Mouse (Mus musculus): ENCODE measurements at regions not wholly inside any gene's neighbourhood (a gene's known extent, or its start where the extent isn't known, plus 50 kb on each side); places are given as distances from the start of the nearest gene placed in this dataset.

DNA sequence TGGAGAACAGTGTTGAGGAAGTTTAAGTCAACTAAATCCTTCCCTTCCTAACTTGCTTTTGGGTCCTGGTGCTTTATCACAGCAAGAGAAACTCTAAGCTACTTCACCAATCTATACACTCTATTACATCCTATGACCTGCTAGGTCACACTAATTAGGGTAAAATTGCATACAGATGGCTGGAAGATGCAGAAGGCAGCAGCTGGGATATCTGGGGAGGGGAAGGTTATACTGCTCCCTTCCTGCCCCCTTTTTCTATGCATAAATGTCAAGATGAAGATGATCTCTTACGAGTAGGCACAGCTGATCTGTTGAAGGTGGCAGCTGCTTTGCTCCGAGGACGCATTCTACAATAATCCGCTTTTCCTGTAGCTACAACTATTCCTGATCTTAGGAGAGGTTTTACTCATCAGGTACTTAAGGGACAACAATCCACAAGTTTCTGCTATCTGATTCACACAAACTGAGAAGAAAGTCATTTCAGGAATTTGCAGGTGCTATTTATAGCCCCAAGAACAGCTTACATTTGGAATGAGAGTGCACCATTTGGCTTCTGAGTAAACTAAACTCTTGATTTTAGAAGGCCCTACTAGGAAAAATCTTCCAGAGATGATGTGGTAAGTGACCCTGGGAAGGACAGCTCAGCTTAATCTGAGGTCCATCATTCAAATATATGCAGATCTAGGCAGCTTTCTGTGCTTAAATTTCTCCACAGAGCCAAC is 146.3 kb upstream of the Krr1 start:
- no peak for DNase-seq (ENCODE audit: low read depth, low spot score)

DNA sequence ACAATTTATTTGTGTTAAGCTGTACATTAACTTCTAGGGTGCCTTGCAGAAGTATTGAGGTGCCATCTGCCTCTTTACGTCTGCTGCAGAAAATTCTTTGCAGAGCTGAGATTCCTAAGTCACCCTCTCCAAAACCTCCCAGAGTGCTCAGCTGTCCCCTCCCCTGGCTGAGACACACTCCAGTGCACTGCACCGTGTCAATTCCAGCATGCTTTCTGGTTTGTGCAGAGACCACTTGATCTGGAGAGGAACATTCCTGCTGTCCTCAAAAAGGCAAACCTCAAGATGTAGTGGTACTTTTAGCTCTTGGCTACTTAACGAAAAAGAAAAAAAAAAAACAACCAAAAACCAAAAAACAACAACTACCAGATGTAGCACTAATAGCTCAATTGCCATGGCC is 145.2 kb upstream of the Krr1 start:
- no peak for DNase-seq (ENCODE audit: low read depth, low spot score)

DNA sequence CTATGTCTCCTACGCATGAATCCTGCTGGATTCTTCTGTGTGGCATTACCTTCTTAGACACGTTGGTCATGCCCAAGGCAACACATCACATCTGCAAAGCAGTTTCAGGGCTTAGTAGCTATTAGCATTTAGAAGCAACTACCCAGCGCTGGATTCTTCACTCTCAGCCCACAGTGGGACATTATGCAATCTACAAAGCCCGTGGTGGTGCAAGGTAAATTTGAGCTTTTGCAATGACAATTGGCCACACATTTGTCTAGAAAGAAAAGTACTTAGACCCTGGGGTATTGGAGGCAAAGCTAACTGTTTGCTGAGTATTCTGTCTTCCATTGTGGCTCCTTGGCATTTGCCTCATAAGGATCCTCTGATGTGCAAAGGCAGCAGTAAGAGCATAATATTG is 144.5 kb upstream of the Krr1 start:
- no peak for DNase-seq (ENCODE audit: low read depth, low spot score)

DNA sequence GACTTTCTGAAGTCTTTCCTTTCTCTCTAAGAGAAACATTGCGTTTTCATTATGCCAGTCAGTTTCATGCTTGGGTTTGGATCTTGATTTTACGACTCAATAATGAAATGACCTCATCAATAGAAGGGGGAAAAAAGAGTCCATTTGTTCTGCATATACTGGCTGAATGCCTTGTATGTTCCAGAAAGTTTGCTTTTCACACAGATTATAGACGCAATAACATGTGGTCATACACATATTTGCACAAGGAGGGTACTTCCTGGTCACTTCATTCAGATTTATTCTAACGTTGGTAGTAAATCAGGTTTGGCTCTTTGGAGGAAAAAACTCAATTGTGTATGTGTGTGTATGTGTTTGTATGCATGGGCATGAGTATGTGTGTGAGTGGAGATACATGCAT is 143.9 kb upstream of the Krr1 start:
- DNase-seq (ENCODE audit: low read depth, low spot score) = no peak

DNA sequence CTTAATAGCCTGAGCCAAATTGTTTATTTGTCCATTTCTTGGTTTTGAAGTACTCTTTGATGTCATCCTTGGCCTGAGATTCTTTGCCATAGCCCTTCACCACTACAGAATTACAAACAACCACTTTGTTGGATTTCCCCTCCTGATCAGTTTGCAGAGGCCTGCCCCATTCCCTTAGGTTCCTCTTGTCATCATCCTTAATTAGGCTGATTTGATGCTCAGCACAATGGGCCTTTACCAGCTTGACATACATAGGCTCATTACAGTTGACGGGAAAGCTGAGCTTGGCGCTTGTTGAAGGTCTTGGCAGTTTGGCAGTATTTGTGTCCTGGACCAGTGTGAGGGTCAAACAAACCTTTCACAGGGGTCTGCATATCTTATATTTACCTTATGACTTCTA is 143.2 kb upstream of the Krr1 start:
- no peak for DNase-seq (ENCODE audit: low read depth, low spot score)

DNA sequence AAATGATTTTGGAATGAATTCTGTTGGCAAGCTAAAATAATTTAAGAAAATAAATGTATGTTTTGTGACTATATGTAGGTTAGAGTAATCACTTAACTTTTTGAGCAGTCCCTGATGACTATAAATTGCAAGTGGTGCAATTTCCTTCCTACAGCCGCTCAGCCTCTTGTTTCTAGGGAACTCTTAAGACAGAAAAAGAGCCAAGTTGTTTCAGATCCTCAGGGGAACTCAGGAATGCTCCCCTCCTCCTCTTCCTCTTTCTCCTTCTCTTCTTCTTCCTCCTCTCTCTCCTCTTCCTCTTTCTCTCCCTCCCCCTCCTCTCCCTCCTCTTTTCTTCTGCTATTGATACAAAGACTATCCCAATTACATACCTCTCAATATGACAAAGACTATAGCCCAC is 141.4 kb upstream of the Krr1 start:
- DNase-seq (ENCODE audit: low read depth, low spot score) = no peak

DNA sequence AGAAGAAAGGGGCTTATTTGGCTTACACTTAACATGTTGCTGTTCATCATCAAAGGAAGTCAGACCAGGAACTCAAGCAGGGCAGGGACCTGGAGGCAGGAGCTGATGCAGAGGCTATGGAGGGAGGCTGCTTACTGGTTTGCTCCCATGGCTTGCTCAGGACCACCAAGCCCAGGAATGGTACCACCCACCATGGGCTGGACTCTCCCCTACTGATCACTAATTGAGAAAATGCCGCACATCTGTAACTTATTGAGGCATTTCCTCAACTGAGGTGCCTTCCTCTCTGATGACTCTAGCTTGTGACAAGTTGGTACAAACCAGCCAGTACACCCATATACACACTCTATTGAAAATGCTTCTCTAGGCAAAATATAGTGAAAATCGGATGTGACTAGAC is 138.9 kb upstream of the Krr1 start:
- no peak for DNase-seq (ENCODE audit: low read depth, low spot score)

DNA sequence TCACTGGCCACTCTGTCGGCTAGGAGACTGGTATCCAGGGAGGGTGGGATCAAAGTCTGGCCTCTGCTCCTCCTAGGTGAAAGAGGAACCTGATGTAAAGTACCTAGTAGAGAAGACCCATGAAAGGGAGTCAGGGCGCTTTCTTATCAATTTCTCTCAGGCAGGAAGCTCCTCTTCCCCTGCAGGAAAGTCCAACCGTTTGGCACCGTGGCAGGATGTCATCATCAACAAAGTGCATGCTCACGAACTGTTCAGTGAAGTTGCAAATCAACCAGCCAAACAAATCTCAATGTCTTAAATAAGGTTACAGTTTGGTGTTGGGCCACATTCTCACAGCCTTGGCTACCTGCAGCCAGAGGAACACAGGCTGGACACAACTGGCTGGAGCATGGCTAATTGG is 138.2 kb upstream of the Krr1 start:
- no peak for DNase-seq (ENCODE audit: low read depth, low spot score)

DNA sequence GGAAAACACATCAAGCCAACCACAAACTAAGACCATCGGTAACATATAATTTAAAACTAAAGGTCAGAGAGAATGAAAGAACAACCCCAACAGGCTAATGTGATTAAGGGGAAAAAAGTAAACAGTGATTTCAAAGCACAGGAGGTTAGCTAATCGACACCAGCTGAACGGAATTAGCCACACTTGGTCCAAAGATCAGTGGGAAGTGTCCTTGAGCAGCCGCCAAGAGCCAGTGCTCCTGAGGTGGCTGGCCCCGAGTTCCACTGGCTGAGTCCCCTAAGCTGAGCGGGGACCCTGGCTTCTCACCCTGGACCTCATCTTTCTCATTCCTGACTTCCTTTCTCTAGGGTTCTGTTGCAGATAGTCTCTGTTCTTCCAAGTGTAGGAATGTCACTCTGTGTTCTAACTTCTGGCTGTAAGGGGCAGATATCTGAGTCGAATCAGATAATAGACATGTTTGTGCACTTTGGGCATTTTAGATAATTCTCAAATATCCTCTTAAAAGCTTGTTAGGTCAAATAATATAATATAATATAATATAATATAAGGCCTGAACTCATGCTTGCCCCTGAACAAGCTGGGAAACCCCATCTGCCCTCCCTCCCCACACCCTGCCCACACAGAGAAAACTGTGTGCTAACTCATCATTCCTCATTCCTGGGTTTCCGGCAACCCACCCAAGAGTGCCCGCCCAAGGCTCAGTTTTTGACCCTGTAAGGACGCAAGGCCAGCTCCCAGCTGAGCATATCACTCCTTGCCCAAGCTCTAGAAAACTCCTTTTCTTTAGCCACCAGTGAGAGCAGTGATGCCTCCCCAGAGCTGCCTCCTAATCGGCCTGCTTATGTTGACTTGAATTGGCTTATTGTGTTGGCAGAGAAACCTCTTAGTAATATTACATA is 137.3 kb upstream of the Krr1 start:
- DNase-seq (ENCODE audit: low read depth, low spot score) = no peak

DNA sequence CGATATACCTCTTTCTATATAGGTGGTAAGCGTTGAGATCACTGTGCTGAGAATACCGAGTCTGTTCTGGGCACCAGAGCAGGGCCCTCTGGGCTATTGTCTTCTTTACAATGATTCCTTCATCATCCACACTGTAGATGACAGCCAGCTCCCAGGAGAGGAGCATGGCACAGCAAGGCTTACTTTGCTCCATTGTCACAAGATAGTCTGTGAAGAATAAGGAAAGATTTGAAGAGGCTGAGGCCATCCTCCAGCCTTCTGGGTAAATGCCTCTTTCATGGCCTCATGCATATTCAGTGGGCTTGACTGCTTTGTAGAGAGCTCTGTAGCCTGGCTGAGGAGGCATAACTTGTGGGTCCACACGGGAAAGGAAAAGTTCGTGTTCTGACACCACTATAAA is 136.3 kb upstream of the Krr1 start:
- no peak for DNase-seq (ENCODE audit: low read depth, low spot score)

DNA sequence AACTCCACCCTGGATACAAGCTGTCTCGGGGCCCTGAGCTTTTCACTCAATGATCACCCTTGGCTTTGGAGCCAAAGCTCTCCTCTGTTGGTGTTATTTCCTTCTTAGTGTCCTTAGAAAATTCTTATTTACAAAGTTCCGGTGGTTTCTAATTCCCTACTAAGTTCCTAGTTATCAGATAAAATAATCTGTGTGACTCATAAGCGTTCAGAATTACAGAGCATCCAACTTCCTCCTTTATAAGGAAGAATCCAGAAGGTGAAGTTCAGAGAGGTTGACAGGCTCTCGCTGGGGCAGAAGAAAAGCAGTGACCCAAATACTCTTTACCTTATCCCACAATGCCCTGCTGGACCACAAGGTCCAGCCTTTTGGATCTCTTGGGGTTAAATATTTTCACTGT is 135.7 kb upstream of the Krr1 start:
- DNase-seq (ENCODE audit: low read depth, low spot score) = no peak

DNA sequence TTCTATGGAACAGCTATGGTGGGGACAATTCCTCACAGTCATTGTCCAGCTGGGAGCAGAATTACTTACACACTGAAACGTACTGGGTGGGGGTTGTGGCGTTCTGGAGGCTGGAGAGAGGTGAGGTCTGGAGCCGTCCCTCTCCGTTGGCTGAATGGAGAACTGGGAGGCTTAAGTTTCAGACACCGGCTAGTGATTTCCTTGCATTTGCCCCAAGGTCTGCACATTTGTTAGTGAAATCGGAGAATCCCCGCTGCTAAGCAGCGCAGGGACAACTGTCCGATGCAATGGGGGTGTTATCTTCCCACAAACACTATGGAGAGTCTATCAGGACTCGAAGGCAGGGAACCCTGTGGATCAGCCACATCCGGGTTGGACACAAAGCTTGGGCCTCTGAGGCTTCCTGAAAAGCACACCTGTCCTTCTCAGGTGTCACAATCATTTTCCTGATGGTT is 130.1 kb upstream of the Krr1 start:
- no peak for DNase-seq (ENCODE audit: low read depth, low spot score)

DNA sequence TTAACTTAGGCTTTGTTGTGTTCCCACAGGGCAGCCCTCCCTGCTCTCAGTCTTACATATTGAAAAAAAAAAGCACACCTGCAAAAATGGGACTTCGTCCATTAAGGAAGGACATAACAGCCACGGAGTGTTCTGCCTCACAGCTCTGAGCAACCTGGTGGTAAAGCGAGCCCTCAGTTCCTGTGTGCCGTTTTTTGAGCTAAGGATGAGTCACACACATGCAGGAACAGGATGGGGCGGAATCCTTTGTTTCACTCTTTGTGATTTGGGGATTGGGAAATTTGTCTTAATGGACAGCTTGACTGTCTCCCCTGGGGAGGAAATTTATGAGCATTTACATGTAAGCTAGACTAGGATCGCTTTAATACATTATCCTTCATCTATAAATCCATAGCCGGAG is 129.6 kb upstream of the Krr1 start:
- no peak for DNase-seq (ENCODE audit: low read depth, low spot score)

DNA sequence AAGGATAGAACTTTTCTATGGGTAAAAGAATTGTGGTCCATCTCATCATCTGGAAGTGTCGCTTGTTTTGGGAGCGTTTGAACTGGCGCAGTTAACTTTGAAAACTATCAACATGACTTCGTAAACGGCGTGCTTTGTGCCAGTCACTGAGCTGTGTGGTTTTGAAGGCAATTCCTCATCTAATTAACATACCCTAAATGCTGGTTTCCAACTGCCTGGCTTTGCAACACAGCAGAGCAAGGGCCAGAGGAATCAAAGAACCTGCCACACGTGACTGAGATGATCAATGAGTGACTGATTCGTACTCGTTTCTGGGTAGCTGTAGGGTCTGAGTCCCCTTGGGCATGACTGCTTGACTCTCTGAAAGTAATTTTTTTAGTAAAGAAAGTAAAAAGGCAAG is 129.2 kb upstream of the Krr1 start:
- DNase-seq (ENCODE audit: low read depth, low spot score) = no peak

DNA sequence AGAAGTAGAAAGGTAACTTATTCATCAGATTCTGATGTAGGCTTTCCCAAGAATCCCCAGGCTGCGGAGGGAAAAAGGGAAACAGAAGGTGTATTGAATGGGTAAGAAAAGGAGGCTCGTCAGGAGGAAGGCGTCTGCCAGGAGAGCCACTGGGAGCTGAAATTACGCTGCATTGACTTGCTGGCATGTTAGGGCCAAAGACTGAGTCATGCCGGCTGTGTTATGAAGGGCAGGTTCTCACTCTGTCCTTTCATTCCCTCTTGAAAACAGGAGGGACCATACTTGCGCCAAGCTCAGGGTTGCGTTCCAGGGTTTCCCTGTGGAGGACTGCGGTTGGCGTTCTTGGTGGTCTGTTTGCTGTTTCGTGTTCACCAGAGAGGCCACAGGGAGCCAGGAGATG is 128.3 kb upstream of the Krr1 start:
- DNase-seq (ENCODE audit: low read depth, low spot score) = no peak

DNA sequence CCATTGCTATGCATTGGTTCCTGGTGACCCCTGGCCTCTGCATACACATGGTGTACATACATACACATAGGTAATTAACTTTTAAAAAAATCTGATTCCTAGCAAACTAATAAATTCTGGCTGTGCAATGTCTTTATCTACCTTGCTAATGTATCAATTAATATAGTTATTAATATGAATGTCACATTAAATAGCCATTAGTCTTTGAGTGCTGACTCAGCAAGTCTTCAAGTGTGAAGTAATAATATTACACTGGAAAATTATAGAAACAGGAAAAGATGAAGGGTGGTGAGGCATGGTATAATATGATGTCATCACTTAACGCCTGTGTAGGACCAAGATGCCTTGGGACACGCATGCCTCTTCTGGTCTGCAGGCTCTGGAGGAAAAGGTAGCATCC is 126.5 kb upstream of the Krr1 start:
- no peak for DNase-seq (ENCODE audit: low read depth, low spot score)

DNA sequence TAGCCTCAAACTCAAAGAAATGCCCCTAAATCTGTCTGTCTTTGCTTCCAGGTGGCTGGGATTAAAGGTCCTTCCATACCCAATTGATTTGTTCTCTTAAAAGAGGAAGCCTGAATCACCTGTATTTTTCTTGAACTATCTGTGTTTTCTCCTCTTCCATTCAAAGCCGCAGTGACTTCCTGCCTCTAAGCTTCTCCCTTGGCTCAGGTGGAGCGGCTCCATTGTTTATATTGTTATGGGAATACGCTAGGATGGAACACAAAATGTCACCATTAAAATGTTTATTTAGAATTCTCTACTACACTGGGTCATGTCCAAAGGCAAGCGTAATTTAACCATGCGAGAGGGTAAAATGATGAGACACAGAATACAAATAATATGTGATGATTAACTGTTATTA is 118.2 kb upstream of the Krr1 start:
- no peak for DNase-seq (ENCODE audit: low read depth, low spot score)

DNA sequence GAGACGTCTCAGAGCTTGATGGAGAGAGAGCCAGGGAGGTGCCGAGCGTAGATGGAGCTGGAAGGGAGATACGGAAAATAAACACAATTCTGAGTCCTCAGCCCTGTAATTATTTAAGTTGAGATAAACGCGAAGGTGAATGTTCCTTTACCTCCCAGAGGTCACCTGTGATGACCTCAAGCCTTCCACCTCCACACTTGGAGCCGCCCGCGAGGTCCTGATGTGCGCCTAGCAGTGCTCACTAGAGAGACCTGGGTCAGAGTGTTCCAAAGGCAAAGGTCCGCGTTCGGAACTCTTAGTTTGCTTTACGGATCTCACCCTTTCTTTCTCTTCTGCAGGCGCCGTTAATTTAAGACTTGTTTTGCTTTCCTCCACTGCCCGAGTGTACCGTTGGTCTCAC is 117.0 kb upstream of the Krr1 start:
- no peak for DNase-seq (ENCODE audit: low read depth, low spot score)

DNA sequence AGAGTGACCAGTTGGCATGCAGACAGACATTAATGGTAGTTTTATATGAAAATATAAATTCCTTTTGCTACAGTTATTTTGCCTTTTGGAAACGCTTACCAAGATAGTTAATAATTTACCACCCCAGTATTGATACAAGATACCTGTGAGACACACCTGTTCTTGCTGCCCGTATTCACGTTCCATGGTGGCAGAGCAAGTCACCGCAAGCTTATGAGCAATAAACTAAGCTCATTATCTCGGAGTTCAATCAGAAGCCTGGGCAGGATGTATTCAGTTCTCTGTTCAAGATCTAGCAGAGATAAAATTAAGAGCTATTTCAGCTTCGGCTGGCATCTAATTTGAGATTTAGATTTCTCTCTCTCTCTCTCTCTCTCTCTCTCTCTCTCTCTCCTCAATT is 114.1 kb upstream of the Krr1 start:
- DNase-seq (ENCODE audit: low read depth, low spot score) = no peak

DNA sequence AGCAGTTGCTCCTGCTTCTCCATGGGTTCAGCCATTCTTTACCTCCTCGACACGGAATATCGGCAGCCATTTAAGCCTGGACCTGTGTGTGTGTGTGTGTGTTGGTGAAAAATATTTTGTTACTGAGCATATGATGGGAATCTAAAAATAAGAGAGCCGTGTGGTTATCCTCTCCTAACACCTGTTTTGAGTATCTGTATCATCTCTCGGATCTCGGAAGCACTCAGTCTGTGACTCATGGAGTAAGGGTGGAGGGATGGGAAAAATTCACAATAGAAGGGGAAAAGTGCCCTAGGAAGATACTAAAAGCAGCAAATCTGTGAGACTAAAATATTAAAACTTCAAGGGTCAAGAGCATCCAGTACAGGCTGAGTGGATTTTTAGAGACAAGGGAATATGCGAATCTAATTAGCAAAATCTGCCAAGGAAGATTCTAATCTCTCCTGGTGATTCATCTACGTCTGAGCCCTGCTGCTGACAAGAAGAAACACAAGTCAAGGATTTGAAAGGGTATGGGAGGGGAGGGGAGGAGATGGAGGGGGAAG is 107.1 kb upstream of the Krr1 start:
- no peak for DNase-seq (ENCODE audit: low read depth, low spot score)

DNA sequence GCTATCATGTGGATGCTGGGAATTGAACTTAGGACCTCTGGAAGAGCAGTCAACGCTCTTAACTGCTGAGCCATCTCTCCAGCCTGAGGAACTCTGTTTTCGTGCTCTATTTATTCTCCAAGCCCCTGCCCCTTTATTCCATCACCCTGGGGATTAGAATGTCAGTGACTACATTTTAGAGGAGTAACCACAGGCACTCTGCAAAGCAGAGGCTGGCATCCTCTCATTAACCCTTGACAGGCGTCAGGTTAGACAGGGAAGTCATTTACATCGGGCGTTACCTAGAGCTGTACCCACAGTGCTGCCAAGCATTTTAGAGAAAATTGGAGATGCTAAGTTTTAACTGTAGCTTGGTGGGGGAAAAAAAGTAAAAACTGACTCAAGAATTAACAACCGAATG is 105.4 kb upstream of the Krr1 start:
- DNase-seq (ENCODE audit: low read depth, low spot score) = no peak

DNA sequence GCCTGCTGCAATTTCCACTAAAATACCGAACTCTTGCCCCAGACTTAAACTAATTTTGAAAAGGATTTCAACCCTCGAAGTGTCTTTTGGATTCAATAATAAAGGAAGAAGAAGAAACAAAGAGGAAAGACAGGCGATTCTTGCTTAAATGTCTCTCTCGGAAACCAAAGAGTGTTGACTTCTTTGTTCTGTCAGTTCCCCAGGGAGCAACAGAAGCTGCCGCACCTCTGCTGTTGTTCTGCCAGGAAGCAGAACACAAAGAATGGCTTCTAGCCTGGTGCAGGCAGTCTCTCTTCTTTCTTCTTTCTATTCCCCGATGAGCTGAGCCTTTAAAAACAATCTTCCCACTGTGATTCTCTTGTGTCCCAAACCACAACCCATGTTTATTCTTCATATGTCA is 104.9 kb upstream of the Krr1 start:
- no peak for DNase-seq (ENCODE audit: low read depth, low spot score)

DNA sequence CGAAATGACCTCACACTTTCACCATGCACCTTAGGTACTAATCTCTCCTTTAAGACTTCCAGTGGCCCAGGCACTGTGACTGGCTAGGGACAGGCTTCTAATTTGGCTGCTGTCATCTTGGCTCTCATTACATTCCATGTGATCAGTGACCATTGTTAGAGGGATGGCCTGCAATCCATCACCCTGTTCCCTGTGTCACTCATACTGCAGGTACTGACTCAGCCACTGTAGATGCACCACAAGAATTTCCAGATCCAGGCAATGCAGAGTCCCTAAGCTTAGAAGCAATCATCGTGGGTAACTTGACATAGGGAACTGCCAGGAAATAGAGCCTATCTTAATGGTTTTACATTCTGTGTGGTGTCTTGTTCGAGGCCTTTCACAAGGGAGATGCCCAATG is 92.1 kb upstream of the Krr1 start:
- DNase-seq (ENCODE audit: low read depth, low spot score) = no peak
